Mouse (Mus musculus): ENCODE results near the gene Dop1b.

- no peak for TF ChIP-seq POLR2A (IDR thresholded peaks at IDR 0.05; ENCODE audit: insufficient read depth, low read length)
- peak; percentile 56 for TF ChIP-seq CTCF (IDR thresholded peaks at IDR 0.05; ENCODE audit: low read depth, low read length)
- no peak for TF ChIP-seq EP300 (IDR thresholded peaks at IDR 0.05; ENCODE audit: insufficient read depth, low read depth, low read length)
Measured at GRCm38 (mm10) chr16:93780660-93781479, 69.2 kb downstream of the Dop1b start.

Measured in ES-Bruce4 (cell line).